Mouse (Mus musculus) kidney, postnatal 4 days (tissue): ENCODE measurements at regions not wholly inside any gene's neighbourhood (a gene's known extent, or its start where the extent isn't known, plus 50 kb on each side); places are given as distances from the start of the nearest gene placed in this dataset.

Experiments
- DNase-seq, 2 experiments: peaks; one replicate each; pipeline ENCODE4 v3.0.0; 2021; ENCODE audit warnings: mixed read lengths in 2 of 2

DNA sequence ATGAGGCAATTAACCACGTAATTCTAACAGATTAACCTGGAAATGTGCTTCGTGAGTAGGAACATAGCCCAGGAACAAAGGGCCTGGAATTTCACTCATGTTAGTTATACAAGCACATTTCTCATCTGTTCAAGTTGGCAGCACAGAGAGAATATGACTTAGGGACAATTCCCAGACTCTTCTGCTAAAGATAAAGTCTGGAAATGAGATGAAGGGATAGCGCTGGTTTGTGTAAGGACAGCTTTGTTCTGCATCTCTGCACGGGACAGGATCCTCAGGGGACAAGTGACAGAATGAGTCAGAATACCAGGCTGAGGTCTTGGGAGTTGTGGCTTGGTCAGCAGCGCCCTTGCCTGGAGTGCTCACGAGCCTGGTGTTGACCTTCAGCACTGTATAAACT, 206.2 kb upstream of the Prok2 start:
- no peak for DNase-seq

DNA sequence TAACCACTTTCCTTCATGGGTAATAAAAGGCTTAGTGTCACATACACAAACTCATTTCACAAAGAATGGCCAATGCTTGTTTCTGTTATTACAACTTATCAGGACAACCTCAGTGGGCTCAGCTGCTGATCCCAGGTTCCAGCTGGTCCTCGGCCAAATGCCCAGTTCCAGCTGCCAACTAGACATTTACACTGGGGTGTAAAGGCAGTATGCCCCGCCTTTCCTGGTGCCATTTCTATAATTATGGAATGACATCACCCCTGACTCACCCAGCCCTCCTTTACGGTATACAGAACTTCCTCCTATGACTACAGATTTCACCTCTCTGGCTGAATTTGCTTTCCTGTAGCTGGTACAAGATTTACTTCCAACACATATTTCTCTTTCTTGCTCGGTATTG, 205.4 kb upstream of the Prok2 start:
- DNase-seq = peak in 1 of 2 experiments; percentile 20

DNA sequence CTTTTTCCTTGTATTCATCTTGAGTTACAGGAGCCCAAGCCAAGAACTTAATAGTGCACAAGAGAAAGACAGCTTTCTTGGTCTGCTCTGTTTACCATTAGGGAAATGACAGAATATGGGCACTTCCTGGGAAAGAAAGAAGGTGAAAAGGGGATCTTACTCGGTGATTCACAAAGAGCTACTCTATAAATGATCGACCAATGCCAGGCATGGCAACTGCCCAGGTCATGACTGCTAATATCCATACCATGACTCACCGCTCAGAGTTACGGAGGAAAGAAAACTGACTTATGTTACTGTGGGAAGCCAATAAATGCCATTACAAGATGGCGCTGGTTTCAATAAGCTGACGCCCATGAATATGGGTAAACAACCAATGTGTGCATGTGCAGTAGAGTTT, 204.1 kb upstream of the Prok2 start:
- DNase-seq = no peak

- peak in 1 of 2 experiments; percentile 25 for DNase-seq
Observed at GRCm38 (mm10) chr6:99927933-99928555, 201.9 kb upstream of the Prok2 start.

GRCm38 (mm10) chr6:99924181-99924580, 198.0 kb upstream of the Prok2 start:
- no peak for DNase-seq

DNA sequence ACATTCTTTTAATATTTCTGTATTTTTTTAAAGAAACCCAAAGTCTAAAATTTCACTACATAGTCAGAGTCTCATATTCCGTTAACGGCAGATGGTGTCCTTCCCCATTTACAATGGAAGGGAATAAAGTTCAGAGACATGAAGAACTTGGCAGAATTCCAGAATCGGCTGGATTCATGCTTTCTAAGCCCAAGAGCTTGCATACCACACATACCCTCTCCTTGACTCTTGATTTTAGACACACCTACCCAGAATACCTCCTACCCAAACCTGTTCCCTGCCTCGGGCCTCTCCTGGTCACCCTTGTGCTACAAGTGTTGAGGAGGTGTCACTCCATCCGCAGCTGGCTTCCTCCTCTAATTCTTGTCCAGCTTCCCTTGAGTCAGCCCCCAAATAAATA, 195.8 kb upstream of the Prok2 start:
- no peak for DNase-seq

DNA sequence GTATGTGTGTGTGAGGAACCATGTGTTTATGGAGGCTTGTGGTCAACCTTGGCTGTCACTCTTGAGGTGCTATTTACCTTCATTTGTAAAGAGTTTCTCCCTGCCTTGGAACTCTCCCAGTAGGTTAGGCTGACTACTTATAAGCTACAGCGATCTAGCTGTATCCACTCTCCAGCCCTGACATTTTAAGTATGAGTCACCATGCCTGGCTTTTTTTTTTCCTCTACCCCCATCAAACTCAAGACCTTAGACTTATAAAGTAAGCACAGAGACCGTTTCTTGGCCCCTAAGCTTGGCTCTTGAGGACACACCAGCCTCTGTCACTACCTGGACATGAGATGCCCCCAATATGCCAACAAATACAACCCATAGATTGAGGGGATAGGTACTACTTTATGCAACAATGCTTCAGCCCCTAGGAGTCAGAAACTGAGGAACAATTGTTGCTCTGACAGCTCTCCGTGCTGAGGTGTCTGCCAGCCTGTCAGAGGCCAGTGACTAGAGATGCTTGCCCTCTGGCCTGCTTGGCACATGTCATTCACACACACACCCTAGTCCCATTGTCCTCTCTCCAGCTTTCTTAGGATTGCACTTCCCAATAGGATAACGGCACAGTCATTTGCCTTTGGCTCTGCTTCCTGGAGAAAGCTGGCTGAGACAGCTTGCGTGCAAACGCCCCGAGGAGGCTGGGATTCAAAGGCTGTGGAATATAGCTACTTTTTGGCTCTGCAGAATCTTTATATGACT, 193.8 kb upstream of the Prok2 start:
- DNase-seq = no peak

- no peak for DNase-seq
Observed at GRCm38 (mm10) chr6:99918351-99918750, 192.2 kb upstream of the Prok2 start.

- DNase-seq = no peak
Observed at GRCm38 (mm10) chr6:99909921-99910320, 183.7 kb upstream of the Prok2 start.

DNA sequence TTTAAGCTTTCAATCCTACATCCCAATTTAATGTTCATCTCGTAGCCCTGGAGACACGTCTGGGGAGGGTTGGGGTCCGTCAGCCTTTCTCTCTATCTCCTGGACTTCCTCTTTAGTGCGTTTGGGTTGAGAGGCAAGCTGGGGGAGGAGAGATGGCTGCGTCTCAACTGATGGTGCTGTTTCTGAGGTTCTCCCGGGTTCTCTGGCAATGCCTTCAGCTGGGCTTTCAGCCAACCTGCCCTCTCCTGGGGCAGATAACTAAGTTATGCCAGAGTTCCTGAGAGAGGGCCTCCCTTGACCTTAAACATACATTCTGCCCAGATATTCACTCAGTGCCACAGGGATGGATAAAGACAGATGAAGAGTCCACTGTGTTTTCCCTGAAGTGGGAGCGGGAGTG, 183.3 kb upstream of the Prok2 start:
- peak in 1 of 2 experiments; percentile 31 for DNase-seq

DNA sequence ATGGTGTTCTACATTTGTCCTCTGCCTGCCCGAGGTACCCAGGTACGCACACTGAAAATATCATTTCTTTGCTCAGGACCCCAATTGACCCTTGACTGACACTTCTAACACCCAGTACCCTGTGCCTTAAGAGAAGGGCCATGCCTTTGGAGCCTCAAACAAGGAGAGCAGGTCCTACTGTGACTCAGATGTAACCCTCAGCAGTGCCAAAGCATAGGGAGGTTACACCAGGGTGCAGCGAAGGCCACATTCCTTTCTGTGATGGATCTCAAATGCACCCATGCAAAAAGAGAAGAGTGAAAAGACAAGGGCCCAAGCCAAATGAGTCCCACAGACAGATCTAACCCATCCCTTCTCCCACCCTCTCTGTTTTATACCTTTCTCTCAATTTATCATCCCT, 181.9 kb upstream of the Prok2 start:
- DNase-seq = no peak

DNA sequence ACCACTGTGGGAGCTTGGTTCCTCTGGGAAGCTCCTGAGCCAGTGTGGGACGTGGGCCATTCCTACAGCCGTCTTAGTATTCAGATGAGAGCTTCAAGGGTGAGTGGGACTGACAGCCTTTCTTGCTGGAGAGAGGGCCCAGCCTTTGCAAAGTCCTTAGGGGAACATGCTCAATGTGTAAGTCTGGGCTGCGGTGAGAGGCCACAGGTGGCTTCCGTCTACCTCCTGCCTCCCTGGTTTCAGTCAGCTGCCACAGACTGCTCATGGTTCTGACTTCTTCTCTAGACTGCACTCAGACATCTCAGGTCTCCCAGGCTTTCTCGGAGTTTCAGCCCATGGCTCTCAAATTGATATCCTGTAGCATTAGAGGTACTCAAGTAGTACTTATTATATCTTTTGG, 179.0 kb upstream of the Prok2 start:
- no peak for DNase-seq

DNA sequence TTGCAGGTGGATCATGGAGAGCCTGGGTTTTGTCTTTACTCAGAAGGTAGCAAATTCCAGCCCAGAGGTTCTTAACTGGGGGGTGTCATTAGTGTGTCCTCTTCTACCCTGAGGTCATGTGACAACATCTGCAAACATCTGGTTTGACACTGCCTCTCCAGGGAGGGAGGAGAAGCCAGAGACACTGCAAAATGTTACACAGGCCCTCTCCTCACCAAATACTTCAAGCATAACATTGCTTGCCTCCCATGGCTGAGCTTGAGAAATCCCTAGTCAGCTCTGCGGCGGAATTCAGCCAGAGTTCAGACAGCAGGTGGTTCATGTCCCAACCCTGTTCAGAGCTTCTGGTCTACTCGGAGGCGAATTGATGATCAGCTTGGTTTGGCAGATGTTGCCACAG, 178.4 kb upstream of the Prok2 start:
- DNase-seq = peak; percentile 55 to 72

DNA sequence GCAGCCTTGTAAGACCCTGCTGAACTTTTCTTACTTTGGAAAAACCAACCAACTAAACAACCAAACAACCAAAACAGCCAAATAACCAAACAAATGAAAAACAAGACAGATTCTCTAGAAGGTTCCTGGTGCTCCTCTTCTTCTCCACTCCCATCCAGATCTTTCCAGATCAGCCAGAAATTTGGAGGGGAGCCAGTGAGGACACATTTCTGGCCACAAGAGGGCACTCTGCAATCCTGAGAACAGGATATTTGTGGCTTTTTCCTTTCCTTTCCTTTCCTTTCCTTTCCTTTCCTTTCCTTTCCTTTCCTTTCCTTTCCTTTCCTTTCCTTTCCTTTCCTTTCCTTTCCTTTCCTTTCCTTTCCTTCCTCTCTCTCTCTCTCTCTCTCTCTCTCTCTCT, 177.9 kb upstream of the Prok2 start:
- DNase-seq = peak; percentile 80 to 81

GRCm38 (mm10) chr6:99901564-99901963, 175.4 kb upstream of the Prok2 start:
- no peak for DNase-seq

DNA sequence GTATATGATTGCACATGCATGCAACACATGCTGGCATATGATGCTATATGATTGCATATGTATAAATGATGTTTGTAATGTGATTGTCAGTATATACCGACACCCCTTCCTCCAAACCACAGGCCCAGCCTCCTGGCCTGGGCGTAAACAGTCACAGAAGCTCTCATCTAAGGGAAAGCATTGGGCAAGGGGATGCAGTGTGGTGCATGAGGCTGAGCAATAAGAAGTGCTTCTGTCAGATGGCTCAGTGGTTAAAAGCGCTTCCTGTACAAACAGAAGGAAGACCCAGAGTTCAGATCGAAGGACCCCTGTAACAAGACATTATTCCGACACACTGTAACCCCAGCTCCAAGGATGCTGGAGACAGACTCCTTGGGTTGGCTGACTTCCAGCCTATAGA, 175.0 kb upstream of the Prok2 start:
- no peak for DNase-seq

DNA sequence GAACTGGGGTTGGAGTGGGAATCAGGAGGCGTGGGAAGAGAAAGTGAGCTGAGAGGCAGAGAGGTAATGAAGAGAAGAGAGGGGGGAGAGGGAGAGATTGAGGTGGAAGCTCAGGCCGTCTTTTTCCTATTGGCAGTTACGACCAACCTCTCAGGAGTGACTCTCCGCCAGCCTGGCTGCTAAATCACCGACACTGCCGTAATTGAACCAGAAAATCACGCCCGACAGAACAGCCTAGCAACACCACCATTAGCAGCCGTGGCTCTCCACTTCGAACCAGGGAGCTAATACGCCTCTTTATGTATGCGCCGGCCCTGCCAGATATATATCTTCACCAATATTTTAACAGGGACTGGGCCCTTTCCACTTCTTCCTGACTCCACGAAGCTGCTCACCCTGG, 173.5 kb upstream of the Prok2 start:
- peak in 1 of 2 experiments; percentile 15 for DNase-seq

DNA sequence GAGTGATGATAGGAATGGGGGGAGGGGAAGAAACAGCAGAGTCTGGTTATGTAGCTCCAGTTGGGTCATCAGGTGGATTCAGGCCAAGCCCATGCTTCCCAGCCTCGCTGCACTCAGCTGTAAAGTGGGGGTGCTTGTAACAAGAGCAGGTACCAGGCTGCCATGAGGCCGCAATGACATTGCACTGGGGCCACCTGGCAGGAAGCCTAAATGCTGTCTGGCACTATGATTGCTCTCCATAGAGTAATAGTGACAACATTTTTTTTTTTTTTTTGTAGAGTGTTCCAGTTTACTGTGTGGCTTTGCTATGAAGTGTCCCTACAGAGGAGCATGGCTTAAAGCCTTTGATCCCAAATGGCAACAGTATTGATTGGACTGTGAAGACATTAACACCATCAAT, 171.9 kb upstream of the Prok2 start:
- no peak for DNase-seq

DNA sequence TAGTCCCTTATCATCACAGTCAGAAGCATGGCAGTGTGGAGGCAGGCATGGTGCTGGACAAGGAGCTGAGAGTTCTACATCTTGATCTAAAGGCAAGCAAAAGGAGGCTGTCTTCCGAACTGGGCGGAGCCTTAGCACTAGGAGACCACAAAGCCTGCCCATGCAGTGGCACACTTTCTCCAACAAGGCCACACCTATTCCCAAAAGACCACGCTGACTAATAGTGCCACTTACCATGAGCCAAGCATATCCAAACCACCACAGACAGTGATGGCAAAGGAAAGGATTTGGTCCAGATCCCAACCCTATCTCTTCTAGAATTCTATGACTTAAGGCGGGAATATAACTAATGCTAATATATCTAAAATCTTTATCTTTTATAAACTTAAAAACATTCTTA, 169.4 kb upstream of the Prok2 start:
- DNase-seq = no peak

DNA sequence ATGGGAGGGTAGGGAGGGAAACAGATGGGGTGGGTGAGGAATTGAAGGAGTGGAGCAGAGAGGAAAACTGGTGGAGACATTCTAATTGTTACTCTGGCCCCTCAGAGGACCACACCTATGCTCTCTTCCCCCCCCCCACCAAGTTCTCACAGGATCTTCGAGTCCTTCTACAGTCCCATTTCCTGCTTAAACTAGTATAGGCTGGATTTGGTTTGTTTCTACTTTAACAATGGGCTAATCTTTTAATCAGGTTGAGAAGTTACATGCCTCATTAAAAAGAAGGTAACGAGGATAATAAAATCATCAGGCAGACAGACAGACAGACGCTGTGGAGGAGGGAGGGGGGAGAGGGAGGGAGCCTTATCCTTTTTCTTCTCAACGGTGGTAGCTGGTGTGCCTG, 167.7 kb upstream of the Prok2 start:
- no peak for DNase-seq

DNA sequence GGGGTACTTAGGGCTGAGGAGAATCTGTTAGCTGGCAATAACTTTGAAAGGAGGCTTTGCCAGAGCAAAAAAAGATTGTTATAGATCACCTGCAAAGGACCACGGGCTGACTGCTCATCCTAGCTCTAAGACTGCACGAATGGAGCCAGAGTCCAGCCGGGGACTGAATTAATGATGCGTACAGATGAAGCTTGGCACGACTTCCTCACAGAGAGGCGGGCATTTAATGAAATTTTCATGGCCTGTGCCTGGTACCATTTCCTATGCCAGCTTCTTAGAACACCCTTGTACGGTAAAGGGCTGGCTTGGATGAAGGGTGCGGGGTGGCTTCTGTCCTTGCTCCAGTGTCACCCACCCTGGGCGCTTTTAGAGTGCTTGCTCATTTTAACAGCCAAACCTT, 166.0 kb upstream of the Prok2 start:
- DNase-seq = no peak

- DNase-seq = no peak
Observed at GRCm38 (mm10) chr6:99891790-99892189, 165.6 kb upstream of the Prok2 start.

DNA sequence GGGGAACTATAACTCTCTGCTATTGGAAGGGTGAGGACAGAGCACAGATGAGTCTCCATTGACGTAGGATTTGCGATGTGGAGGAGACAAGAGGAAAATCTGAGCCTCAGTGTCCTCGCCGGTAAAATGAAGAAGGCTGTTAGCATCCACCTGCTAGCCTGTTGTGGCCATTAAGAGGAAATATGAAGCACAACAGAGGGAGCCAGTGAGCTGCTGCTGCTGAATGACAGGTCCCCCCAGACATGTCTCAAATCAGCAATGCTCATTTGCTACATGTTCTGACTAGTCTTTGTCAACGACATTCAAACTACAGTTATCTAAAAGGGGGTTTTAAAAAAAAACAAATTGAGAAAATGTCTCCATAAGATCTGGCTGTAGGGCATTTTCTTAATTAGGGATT, 164.6 kb upstream of the Prok2 start:
- no peak for DNase-seq

DNA sequence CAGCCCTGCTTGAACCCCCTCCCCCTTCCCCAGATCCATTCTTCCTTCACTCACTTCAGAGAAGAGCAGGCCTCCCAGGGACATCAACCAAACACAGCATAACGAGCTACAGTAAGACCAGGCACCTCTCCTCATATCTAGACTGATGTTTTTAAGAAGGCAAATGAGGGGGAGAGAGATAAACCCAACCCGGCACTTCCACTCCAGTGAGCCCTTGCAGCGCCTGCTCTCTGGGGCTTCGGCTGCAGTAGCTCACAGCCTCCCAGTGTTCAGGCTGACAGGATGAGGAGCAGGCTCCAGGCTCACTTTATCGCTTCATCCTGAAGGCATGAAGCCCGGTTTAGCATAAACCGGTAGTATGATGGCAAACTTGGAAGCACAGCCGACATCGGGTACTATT, 162.9 kb upstream of the Prok2 start:
- DNase-seq = peak in 1 of 2 experiments; percentile 38

- DNase-seq = no peak
Observed at GRCm38 (mm10) chr6:99887904-99888303, 161.7 kb upstream of the Prok2 start.
